Mouse (Mus musculus) erythroid progenitor cell, adult 5-6 weeks (primary cell): ENCODE results near the gene Timp2. TPM values are rescaled to one million over a fixed set of nuclear protein-coding genes. Genes with fewer than 3 reads are reported as not detected.
A peak's percentile ranks its signal among the peaks of the same experiment; 100 is the strongest.
"Not testable (repeated sequence)": the region's sequence is repeated elsewhere in the genome, so short reads cannot be mapped to it uniquely, and the experiment has no call there.

ENCODE experiments used
- ATAC-seq: replicated peaks from 2 replicates; pipeline ENCODE4 v1.8.0; 2016; ENCODE audit warnings: moderate number of reproducible peaks, mild to moderate bottlenecking, moderate TSS enrichment, inconsistent platforms; ENCODE audit not compliant: poor library complexity, low FRiP score, severe bottlenecking
- total RNA-seq, 2 experiments: library from RNA; stranded (forward) in 1 of 2; stranded (reverse) in 1 of 2; fragments of 150-400 nt in 1 of 2; fragments of 186-747, 209-891 nt in 1 of 2; gene quantifications; 2 replicates each; pipeline versions ENCODE4 v1.2.3 to v1.2.4; 2015 to 2017; ENCODE audit warnings: low replicate concordance in 2 of 2

The Timp2 gene
- total RNA-seq, 2 experiments from 2014 or later, result 11.3 to 16.9 TPM

DNA sequence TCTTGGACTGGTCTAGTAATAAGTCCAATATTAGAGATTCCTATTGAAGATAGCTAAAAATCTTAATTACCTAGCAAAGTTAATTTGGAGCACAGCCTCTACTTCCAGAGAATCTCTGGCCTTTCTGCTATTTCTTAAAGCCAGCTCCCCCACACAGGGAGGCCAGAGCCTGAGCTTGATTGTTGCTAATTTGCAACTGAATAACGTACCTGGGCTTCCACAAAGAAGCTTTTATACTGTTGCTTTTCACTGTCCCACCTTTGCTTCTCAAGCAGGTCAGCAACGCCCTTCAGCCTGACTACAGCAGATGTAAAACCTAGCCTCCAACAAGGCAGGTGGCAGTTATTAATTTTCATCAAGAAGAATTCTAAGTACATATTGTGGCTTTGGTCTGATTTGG, 47.6 kb downstream of the Timp2 start:
- not testable (repeated sequence) for ATAC-seq

DNA sequence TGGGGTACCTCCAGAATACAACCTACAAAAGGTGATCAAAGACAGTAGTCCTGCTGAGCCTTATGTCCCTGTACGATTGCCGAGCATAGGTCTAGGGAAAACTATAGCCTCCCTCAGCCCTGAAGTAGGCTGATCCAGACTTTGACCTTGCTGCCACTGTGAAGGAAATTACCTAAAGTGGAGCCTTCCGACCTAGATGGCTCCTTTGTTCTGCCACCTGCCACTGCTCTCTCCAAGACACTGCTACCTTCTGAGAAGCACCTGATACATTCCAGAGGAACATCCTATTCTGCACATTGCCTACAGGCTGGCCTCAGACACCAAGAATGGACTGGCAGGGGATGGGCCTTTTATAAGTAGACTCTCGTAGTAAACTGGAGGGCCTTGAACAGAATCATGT, 51.6 kb downstream of the Timp2 start:
- ATAC-seq, result not testable (repeated sequence)

DNA sequence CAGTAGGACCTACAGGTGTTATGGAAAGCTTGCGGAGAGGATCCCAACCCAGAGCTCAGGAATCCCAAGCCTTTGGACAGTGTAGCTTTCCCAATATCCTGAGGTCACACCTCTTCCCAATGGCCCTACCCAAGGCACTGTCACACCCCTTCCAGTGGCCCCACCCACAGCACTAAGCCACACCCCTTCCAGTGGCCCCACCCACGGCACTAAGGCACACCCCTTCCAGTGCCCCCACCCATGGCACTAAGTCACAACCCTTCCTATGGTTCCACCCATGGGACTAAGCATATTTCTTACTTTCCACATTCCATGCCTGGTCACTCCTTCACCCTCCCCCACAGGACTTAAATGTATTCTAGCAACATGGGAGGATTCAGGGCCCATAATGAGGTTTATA, 56.7 kb downstream of the Timp2 start:
- 0 out of 2 replicates have a peak, but pooled peaks have one; percentile 26 for ATAC-seq

DNA sequence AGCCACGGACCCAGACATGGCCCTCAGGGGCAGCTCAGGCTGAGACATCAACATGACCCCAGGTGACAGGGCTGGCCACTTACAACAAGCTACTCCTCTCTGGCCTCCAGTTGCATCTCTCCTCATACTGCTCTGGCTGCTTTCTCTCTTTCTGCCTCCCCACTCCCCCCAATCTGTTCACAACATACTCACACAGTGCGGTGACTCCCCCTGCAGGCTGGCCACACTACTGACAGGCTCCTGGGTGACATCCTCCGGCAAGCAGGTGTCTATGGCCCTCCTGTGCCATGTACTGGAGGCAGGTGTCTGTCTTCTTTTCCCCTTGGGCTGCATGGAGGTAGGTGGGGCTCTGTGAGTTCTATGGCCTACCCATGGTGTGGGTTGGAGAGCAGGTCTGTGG, 57.6 kb downstream of the Timp2 start:
- ATAC-seq, result no peak

DNA sequence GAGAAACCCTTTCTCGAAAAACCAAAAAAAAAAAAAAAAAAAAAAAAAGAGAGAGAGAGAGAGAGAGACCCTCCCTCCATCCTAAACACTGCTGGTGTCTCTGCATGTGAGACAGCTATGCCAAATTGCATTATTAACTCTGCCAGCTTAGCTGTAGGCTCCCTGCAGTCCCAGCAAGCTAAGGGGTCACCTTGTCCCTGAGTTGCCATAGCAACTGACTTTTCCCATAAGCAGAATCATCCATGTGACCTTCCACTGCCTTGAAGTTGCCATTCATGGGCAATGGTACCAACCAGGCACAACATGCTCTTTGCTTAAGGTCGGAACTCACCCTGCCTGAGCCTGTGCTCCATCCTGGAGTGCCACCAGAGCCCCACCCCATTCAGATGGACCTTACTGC, 60.5 kb downstream of the Timp2 start:
- ATAC-seq, result no peak

DNA sequence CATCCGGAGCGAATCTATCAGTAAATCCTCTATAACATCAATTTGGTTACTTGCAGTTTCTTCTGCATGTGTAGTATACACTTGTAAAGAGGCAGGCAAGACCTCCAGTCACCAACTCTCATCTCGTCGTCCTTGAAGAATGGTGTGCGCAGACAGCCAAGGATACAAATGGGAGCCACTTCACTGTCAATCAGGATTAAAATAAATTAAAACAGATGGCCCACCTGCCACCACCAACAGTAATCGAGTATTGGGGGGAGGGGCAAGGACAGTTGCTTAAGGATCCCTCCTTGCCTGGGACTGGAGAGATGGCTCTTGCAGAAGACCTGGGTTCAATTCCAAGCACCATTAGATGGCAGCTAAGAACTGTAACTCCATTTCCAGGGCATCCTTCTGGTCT, 62.9 kb downstream of the Timp2 start:
- no peak for ATAC-seq

DNA sequence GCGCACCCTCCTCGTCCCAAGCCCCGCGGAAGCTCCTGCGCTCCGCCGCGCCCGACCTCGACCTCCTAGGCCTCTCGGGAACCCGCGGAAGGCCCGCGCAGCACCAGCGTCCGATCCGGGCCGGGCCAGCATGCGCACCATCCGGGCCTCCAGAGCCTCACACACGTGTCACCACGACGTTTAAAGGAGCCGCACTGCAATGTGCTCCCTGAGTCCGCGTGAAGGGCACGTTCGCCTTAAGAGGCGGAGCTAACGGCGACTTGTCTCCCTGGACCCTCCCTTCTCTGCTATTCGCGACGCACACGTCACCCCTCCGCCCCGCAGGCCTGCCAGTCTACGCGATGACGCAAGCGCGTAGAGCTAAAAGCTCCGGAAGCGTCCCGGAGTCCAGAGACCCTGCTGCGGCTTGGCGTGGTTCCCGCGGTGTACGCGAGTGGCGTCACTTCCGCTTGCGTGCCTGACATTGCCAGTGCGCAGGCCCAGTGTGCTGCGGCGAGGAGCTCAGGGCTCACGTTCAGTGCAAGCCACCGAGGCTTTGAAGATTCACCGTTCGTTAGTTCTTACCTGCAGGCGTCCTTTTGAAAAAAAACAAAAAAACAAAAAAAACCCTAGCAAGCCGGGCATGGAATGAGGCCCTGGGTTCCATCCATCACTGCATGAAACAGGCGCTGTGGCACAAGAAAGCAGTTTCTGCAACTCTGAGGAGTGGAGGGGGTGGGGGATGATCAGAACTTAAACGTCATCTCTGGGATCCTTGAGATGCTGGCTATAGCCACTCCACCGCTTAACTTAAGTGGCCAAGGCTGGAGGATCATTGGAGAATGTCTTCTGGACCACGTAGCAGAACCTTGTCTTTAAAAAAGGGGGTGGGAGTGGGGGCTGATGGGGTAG, 65.3 kb downstream of the Timp2 start, which contains the start of gene Usp36:
Gene Usp36 (minus strand): TSS at position 246 of the 891 bp plus-strand sequence.
- peak; percentile 97 for ATAC-seq

DNA sequence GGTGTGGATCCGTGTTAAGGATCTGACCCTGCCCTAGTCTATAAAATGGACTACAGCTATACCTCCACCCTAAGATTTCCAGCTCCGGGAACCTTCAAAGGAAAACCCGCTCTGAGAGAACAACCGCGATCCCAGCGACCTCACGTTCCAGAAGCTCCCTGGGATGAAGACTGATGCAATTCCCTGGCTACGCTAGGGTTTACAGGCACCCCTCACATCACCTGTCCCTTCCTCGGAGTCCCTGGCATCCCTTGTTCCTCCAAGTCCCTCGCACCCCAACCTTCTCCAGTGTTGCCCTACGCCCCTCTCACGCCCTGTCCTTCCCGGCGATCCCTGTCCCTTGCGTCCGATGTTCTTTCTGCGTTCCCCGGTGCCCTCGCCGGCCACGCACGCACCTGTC, 66.0 kb downstream of the Timp2 start:
- ATAC-seq, result no peak

DNA sequence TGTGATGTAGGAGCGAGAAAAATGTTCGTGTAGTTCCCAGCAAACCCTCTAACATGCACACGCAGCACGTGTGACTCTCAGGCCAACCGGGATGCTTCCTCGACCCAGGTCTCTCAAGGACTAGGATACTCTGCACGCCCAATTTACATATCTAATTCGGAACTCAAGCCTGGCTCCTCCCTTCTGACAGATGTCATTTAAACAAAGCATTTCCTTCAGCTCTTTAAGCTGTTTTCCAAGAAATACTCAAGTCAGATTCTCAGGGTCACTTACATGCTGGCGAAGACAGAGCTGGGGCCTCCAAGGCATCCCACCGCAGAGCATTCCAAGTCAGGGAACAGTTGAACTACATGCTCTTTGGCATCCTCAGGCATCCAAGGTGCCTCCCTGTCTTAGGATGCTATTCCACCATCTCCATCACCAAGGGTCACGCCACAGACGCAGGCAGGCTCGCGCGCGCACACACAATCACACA, 66.5 kb downstream of the Timp2 start:
- ATAC-seq, result no peak

DNA sequence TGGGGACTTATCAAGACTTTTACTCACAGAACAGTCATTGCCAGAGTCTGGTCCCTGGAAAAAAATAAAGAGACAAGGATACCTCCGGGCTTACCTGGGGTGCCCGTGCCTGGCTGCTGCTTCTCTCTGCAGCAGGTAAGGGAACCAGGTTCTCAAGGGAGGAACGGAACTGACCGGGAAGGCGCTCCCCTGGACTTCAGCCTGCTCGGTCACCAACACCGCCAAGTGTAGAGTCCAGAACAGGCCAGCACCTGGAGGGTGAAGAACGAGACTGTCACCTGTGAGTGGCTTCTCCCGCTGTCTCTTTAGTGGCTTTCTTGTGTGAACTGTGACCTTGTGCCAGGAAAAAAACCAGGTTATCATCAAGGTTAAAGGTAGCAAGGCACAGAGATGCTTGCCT, 68.0 kb downstream of the Timp2 start:
- ATAC-seq, result no peak

DNA sequence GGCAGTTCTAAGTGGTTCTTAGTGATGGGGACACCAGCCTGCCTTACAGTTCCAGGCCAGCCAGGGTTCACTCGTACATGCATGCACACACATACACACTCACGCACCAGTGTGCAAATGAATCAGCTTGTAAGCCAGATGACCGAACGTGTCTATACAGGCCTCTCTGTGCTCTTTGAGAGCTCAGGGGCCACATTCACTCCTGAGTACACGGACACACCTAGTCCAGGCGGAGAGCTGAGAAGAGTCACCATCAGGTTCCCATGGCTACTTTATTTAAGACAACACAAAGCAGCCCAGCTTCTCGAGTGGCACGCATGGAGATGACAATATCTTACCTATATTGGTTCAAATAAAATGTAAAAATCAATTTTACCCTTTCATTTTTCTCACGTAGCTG, 69.1 kb downstream of the Timp2 start:
- no peak for ATAC-seq

DNA sequence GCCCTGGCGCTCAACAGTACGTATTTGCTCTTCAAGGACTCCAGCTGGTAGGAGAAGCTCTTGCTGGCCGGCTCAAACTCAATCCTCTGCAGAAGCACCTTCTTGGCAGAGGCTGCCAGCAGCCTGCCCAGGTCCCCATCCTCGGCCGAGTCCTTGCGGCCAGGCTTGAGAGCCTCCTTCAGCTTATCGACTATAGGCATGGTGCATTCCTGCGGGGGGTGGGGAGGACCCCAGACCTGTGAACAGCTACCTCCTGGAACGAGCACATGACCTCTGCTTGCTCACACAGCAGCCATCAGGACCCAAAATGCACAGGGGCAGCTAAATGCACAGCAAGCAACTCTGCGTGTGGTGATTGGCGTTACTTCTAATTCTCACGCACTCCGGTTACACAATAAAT, 69.7 kb downstream of the Timp2 start:
- no peak for ATAC-seq

DNA sequence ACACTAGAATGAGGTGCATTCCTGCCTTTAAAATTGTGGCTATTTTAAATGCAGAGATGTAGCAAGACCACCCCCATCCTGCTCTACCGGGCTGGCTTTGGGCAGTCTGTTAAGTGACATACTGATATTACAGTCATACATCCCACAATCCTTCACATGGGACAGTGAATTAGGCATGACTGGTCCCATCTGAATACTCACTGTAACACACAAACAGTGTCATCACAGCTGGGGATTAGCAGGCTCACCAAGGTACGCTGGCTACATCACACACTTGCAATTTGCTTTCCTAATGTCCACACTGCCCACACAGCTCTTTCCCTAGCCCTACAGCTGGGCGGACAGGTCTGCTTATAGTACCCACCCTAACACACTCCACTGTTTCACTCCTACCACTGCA, 75.3 kb downstream of the Timp2 start:
- ATAC-seq, result no peak

DNA sequence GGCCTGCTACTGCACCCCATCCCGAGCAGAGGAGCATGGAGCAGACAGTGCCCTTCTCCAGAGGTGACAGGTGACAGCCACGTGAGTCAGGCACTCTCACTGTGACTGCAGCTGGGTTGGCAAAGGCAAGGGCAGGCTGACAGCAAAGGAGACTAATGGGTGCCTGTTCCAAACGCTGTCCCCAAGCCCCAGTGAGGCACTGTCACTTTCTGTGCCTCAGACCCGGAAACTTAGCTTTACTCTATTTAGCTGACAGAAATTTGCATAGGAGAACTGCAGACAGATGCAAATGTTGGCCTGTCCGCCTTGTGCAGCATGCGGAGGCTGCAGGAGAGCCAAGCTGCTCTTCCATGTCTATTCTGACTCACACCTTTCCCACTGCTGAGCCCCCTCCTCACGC, 79.2 kb downstream of the Timp2 start:
- ATAC-seq, result no peak

DNA sequence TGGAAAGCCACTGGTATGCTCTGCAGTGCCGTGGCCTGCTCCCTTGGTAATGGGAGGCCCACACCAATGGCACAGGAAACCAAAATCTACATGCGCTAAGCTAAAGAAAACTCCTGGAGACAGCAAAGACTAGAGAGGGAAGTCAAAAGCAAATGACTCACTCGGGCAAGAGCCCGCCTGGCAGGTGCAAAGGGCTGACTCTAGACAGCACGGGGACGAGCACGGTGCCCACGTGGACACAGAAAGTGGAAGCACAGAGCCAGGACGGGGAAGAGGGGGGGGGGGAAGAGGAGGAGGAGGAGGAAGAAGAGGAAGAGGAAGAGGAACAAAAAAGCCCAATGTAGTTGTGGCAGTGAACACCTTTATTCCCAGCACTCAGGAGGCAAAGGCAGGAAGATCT, 80.4 kb downstream of the Timp2 start:
- ATAC-seq, result no peak

DNA sequence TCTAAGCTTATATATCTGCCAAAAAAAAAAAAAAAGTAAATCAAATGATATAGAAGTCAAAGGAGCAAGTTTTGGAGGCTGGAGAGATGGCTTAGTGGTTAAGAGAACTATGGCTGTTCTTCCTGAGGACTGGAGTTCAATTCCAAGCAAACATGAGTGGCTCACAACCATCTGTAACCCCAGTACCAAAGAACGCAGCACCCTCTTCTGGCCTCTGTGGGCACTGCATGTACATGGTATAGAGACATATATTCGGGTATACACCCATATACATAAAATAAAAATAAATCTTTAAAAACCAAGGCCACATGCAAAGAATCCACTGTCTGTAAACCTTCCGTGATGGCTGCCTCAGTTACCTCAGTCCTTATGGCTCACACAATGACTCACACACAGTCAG, 85.7 kb downstream of the Timp2 start:
- ATAC-seq, result no peak

DNA sequence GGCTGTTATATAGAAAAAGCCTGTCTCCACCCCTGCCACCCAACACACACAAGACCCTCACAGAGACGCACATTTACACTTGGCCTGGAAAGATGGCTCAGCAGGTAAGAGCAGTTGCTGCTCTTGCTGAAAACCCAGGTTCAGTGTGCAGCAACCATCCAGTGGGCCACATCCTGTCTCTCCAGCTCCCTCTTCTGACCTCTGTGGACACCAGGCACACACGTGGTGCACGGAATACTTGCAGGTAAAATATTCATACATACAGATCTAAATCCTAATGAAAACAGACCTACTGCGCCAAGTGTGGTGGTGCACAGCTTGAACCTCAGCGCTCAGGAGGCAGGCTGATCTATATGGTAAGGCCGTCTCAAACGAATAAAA, 88.9 kb downstream of the Timp2 start:
- ATAC-seq, result no peak

DNA sequence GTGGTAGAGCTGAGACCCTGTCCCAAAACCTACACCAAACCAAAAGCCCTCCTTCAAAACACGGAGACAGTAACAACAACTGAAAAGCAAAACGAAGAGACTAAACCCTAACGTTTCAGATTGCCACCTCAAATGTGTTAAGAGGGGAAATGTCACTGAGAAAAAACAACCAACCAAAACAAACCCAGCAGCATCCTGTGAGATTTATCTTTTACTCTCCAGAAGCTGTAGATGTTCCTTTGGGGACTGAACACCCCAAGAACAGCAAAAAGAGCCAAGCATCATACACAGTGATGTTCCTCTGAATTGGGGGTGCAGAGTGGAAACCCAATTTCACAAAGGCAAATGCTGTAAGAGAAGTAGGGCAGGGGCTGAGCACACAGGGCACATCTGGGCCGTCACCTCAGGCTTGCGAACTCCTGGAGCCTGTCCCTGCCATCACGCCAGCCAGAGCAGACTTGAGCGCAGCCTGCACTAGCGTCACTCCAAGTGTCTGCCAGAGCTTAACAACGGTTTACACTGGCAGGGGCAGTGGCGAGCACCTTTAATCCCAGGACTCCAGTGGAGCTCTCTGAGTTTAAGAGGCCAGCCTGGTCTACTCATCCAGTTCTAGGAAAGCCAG, 89.4 kb downstream of the Timp2 start:
- no peak for ATAC-seq

DNA sequence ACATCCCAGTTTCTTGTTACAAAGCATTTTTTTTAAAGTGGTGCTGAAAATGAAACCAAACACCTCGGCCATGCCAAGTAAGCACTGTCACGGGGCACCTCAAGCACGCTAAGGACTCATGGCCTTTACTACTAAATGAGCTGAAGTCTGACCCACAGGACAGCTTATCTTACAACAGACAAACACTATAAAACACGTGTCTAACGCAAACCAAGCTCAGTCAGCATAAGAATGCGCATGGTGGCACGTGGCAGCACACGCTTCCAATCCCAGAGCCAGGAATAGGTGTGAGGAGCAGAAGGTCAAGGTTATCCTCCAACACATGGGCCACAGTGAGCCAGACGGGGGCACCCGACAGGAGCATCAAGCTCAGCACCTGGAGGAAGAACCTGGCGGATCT, 89.9 kb downstream of the Timp2 start:
- ATAC-seq, result no peak

DNA sequence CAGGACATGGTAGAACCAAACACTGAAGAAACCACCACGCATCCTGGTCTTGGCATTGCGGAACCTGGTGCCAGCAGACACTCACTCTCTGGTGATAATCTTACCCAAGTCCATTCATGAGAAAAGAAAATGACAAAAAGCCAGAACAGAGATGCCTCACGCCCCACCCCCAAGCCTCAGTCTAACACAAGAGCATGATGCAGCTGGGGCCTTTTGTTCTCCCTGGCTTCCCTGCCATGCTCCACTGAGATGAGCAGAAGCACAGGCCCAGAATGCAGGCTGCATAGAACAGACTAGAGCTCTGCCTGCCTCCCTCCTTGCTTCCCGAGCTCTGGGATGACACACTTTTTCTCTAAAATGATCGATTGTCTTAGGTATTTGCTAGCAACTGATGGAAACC, 92.4 kb downstream of the Timp2 start:
- ATAC-seq, result no peak

DNA sequence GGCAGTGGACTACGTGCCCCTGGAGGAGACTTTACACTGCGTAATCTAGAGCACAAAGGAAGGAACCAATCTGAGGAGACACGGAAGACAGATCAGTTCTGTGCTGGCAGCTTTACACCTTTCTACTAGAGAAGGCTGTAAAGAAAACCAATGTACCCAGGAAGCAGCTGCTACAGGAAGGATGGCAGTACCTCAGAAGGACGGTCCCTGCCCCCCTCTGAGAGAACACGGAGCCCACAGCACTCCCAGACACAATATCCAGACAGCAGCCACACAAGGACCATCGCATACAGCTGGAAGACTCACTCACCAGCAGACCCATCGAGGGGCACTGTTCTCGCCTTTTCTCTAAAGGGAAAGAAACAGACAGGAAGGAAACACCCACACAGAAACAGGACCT, 95.5 kb downstream of the Timp2 start:
- no peak for ATAC-seq
